Mouse (Mus musculus) layer of hippocampus, adult 18-20 months (tissue): ENCODE measurements at regions not wholly inside any gene's neighbourhood (a gene's known extent, or its start where the extent isn't known, plus 50 kb on each side); places are given as distances from the start of the nearest gene placed in this dataset.

Experiments
- DNase-seq, 2 experiments: peaks; one replicate each; pipeline ENCODE4 v3.0.0; 2022; ENCODE audit warnings: low spot score in 2 of 2

DNA sequence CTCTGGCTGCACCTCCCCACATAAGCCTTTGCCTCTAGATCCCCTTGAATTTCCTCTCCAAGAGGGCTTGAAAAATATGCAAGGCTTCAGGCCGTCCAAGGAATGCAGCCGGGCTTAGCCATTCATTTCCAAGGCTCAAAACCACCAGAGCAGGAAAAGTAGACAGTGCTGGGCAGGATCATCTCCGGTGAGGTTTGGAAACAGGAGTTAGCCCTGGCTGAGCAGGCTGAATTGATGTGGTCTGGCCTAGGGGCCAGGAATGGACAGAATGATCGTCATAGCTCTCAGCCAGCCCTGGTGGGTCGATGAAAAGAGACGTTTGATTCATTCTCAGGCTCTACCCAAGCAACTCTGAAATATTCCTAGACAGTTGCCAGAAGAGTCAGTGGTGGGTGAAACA lies 529.7 kb upstream of the Tnp1 start:
- no peak for DNase-seq

DNA sequence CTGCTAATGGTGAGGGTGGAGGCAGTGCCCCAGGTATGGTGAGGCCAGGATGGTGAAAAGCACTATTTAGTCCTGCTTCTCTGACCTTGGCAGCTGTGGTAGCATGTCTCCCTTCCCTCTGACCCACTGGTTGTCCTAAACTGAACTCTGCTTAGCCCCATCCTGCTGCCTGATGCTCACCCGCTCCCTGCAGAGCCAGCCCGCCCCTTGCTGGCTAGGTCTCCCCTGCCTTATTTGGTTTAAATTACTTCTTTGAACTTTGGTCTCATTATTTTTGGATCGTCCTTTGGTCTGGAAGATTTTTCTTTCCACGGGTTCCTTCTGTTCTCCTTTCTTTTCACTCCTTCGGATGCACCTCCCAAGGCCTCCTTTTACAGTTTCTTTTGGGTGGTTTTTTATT lies 525.7 kb upstream of the Tnp1 start:
- no peak for DNase-seq

DNA sequence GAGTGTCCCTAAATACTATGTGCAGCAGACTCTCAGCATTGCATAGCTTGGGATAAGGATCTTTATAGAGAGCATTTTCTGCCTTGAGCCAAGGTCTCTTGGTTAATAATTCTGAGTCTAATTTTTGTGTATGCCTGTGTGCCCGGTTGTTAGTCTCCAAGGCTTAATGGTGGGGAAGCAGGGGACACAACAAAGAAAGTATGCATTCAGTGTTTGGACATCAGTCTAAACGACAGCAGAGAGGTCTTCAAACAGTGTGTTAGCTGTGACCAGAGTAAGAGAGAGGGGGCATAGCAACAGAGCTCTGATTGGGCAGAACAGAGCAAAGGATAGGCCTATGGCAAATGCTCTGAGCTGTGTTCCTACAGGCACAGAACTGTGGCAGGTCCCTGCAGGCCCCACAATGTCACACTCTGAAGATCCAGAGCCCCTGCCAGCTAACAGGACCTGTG lies 522.7 kb upstream of the Tnp1 start:
- peak in 1 of 2 experiments; percentile 9 for DNase-seq

DNA sequence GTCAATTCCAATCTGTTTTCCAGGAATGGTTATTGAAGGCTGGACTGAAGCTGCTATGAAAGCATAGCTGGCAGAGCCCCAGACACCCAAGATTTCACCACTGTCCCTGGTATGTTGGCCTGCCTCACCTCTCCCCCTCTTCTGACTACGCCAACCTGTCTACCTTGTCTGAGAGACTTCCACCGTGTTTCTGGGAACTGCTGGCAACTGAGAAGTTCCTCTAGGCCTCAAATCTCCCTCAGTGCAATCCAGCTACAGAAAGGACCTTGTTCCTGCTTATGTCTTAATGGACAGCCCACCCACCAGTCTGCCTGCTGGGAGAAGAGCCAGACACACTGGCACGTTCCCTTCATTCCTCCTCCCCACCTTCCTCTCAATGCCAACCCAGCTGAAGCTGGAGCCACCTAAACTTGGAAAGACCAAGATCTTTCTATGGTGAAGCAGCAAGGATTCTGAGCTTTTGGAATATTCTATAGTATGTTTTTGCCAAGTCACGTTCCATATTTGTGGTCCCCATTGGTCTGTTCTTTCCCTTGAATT lies 520.1 kb upstream of the Tnp1 start:
- no peak for DNase-seq

DNA sequence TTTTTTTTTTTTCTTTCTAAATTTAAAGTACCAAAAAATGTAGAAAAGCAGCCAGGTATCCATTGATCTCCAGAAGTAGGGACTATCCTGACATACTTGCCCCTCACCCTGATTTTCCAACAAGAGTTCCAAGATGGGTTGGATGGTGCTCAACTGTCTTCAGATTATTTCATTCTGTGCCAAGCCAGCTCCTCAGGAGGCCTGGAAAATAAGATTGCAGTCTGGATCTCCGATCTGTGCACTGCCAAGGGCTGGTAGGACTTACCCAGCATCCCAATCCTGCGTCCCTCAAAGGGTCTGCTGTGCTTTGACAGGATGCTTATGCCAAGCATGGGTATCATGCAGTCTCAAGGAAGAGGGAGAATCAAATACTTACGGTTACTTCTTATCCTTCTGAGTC lies 517.8 kb upstream of the Tnp1 start:
- DNase-seq: no peak

DNA sequence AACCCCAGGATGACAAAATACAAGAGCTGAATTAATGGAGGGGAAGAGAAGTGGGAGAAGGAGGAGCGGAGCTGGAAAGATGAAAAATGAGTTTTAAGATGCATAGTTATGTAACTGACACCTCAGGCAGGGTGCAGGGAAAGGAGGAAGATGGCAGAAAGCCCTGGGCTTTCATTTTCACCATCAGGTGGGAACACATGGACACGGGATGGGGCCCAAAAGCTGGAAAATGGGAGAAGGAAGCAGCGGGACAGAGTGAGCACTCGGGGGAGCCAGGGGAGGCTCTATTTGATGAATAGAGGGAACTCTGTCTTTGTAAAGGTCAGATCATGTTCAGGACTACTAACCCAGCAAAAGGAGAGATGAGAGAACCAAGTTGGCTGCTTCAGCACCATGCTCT lies 516.6 kb upstream of the Tnp1 start:
- no peak for DNase-seq

DNA sequence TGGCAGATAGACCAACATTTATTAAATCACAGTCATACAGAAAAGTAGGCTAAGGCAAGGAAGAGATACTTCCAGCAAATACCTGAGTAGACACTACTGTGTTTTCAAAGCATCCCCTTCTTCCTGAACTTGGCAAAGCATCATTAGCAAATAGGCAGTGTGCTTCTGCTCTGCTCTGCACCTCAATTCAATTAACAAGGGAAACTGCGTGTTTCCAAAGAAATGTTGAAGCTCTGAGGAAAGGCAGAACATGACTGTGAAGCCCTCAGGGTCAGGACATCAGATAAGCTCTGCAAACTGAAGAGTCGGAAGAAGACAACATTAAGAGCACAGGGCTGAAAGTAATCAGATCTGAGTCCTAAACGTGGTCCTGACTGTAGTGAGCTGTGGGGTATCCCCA lies 516.1 kb upstream of the Tnp1 start:
- no peak for DNase-seq

DNA sequence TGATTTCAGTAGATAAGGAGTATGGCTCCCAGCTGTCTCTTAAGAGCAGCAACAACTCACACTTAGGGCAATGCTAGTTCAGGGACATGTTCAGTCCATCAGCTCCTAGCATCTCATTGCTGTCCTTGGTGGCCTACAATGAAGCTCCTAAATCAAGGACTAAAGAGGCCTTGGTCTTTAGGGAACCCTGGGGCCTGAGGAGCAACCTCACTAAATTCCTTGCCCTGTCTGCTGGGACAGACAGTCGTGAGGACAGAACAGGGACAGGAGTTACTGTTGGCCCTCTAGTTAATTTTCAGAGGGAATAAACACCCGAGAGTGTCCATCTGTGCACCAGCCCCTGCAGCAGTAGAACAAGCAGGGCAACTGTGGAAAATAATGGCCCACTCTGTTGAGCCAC lies 514.6 kb upstream of the Tnp1 start:
- DNase-seq: no peak

DNA sequence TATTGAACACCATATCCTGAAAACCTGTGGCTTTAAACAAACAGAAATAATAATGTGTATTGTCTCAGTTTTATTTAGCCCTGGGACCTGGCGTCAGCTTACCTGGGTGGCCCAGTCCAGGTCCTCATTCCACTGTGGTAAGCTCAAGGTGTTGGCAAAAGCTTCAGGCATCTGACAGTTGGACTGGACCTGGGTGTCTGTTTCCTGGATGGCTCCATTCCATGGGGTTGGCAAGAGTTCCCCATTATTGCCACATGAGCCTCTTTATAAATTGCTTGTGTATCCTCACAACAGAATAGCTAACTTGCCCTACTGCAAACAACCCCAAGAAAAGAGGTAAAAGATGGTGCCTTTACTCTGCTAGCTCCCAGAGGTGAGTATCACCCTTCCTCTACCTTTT lies 512.9 kb upstream of the Tnp1 start:
- DNase-seq: no peak

DNA sequence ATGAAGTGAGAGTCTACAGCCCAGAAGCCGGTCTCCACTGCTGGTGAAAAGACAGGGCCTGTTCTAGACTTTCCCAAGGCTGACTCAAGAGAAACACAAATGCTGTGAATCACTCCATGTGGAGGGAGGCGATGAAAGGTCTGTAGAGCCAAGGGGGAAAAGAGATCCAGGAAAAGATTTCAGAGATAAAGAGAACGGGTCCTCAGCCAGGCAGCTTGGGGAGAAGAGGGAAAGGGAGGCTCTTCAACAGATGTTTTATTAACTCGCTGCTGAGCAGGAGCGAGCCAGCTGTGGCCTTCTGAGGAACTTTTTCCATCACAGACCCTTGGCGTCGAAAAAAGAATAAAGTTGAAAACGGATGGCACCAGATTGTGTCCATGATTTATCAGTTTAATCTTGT lies 500.7 kb upstream of the Tnp1 start:
- no peak for DNase-seq

DNA sequence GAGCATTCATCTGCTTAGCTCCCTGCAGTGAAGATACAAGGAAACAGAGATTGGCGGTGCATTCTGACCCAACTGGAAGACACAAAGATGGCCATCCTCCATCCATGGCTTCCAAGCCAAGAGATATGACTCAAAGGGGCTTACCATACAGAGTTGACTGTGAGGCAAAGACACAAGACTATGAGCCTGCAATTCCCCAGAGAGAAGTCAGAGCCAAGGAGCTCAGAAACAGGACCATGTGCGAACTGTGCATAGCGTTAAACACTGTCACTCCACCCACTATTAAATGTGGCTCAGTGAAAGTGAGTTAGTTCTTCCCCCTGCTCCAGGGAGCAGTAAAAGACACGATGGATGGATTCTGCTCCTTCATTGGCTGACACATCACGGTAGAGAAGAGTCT lies 500.1 kb upstream of the Tnp1 start:
- DNase-seq: no peak

DNA sequence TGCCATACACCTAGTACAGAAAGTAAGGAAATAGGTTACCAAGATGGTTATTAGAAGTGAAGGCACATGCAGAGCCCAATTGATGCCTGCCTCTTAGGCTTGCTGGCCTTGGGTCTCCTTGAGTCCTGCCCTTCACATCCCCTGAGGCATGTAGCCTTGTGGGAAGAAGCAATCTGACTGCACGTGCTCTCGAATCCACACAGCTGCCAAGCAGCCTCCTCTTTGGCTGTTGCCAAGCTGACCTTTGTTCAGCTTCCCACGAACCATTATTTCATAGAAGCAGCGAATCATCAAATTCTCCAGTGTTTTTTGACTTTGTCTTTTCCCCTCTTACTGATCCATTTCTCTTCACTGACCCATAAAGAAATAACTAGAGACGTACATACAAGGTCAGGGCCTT lies 498.1 kb upstream of the Tnp1 start:
- no peak for DNase-seq

DNA sequence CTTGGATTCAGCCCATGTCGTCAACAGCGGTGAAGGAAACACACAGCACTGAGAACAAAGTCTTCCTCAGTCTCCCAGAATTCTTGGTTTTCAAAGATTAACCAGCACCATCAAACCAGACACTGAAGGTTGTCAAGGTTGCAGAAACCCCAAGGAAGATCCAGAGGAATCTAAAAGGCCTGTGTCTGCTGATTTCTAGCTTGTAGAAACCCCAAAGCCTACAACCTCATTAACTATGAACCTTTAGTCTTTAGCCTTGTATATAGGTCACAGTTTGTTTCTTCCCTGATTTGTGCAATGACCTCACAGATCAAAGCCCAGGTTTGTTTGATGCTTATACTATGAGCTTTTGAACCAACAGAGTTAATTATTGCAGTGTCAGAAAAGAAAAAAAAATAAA lies 497.1 kb upstream of the Tnp1 start:
- no peak for DNase-seq

DNA sequence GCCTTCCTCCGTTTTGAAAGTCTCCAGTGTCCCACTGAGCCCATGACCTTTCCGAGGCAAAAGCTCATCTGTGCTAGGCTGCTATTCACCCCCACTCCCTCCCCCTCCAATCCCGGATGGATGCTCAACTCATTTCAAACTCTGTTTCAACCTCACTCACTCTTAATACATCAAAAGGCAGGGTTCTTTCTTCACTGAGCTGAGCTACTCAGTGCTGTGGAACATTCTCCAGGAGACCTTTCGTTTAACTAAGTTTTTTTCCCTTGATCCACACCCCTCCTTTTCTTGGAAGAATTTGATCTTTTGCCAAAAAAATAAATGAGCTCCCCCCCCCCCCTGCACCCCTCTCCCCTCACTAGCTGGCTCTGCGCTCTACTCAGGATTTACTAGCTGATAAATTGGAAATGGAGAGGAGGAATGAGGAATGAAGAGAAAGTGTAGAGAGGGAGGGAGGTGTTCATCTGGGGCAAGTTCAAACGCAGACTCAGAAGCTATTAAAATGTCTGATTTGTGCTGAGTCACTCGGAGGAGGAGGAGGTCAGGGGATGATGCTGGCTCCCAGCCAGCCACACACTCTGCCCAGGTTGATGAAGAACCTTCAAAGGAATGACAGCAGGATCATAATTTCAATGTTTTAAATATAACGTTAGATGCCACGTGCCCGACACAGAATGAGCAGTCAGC lies 491.5 kb upstream of the Tnp1 start:
- no peak for DNase-seq

DNA sequence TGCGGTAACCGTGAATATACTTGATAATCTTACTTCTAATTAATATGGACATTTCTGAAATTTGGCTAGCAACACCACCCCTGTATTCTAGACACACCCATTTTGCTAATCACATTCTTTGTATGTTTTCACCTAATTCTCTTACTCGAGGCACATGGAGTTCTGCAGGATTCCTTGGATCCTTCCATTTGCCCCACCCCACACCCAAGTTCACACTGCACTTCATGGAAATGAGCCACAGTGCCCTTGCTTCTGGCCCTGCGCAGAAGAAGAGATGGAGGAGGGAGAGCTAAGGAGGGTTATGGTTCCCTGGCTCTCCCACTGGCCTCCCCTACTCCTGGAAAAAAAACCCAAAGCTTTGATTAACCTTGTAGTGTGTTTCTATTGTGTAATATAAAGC lies 487.9 kb upstream of the Tnp1 start:
- DNase-seq: no peak

DNA sequence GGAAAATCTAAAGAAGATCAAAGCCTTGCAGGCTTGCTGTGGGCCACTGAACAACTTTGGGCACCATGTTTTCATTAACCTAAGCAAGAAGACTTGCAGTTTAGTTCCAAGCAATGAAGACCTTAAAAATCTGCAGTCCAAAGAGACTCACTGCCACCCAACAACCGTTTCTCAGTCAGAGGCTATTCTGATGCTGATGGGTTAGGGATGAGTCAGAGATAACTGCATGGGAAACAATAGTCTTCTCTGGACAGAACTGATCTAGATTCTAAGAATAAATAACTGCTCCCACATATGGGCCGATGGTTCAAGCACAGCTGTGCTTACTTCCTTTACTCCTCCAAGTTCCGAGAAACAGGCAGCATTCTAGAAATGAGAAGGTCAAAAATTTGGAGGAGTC lies 485.0 kb upstream of the Tnp1 start:
- DNase-seq: no peak

DNA sequence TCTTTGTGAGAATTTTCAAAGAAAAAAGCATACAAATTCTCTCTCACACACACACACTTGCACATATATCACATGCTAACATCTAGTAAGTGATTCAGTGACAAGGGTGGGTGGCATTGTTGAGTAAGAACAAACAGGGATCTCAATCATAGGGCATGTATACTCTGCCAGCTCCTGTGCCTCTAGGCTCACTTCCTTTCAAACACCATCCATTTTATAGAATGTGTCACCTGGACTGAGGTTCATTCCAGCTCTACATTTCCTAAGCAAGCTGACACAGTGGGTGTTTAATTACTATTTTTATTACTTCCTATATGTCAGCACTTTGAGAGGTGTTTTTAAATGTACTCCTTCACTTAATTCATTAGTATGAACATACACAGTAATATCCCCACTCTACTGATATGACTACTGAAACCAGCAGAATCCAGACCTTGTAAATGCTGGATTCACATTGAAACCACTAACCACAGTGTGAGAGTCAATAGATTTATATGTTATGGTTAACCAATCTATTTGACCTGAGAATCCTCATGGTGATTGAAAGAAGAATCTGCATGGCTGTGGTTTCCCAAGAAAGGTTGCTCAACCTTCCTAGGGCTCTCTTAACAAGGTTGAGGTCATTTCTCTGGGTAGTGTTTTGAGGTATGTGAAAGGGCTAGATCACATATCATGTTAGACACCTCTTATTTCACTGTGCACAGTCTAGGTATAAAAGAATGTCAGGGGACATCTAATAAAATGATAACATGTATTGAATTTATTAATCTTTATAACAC lies 480.5 kb upstream of the Tnp1 start:
- no peak for DNase-seq

DNA sequence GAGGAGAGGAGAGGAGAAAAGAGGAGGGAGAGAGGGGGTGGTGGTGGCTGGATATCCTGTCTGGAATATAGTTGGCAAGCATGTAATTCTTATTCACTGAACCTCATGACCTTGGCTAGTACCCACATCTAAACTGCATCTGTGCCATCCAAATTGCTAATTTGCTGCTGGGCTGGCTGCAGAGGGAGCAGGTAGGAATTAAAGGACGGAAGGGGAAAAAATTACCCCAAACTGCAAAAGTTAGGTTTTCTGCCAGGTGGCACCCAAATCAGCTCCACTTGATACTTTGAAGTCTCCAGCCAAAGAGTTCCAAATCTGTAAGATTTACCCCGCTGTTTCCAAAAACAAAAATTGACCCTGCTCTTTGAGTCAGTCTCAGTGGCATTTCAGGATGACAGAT lies 466.2 kb upstream of the Tnp1 start:
- DNase-seq: no peak

DNA sequence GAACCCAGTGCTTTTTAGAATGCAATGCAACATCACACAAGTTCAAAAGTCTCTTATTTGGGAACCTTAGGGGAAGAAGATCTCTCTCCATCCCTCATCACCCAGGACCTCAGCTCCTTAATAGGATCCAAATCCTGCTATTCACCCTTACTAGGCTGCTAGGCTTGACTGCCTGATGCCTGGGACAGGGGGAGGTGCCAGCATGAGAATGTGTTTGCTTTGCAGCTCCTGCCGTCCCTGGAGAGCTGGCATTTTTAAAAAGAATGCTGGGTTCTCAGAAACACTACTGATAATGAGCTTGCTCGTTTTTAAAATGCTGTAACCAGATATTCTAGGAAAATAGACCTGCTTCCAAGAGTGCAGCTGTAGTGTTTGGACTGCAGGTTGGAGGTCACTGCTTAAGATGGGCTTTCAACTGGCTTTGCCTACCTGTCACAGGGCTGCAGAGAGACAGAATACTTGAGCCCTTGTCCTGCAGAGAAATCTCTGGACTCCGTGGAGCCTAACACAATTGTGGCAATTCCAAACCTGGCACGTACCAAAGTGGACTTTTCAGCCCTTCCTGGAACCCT lies 463.7 kb upstream of the Tnp1 start:
- DNase-seq: no peak

DNA sequence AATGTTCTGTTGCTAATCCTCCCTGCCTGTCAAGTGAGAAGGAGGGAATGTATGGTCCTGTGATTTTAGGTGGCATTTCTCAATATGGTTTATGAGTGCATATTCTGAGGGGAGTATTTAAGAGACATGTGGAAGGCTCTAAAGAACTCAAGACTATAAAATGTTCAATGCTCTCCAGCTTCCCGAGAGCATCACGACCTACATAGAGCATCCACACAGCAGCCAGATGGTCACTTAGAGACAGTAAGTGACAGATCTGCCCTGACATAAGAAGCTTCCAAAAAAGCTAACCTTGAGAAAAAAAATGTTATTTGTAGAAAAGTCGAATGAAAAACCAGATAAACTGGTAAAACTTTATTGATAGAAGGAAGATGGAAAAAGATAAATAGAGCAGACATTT lies 444.9 kb upstream of the Tnp1 start:
- DNase-seq: no peak

DNA sequence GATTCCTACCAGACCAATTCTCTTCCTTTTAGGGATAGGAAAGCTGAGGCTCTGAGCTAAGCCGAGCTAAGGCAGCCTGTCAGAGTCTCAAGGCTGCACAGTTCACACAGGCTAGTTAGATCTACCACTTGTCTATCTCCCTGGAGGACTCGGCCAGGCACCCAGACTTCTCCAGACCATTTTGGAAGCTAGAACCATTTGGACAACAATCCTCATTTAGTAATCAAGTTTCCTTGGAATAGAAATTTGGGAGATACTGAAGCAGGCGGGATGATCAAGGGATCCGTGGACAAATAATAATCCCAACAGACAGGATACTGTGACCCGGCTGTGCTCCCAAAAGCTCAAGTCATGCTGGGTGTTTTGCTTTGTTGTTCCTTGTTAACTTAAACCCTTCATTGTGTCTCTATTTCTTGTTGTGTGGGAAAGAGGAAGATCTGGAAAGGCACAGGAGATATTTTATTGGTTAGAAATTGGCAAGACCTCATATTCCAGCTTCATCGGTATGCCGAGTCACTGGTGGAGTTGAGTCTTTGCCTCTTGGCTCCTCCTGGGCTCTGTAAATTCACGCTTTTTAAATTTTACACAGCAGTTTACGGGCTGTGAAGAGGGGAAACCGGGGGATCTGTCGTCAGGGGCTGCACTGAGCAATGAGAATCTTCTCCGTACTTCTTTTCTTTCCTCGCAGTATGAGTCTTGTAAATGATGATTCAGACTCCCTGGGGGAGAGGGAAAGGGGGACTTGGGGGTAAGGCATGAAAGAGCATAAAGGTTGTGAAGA lies 444.2 kb upstream of the Tnp1 start:
- no peak for DNase-seq

DNA sequence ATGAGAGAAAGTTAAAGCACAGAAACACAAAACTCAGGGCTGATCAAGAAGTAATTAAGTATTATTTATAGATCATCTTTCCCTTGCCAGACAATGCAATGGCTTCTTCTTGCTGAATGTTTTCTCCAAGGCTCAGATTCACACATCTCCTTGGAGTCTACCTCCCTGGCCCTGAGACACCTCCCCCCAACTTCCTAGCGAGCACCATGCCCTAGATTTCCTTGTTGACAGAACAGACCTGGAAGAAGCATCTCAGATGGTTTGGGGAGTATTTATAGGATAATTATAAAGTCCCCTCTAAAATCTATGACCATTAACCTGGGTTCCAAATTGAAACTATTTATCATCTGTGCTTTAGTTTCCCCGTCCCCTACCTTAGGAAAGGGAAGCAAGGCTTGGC lies 441.6 kb upstream of the Tnp1 start:
- DNase-seq: no peak
